Mouse (Mus musculus): ENCODE data around the gene Sgms1. TPM values are rescaled to one million over a fixed set of nuclear protein-coding genes. Genes with fewer than 3 reads are reported as not detected.
"Not testable (repeated sequence)": the region's sequence is repeated elsewhere in the genome, so short reads cannot be mapped to it uniquely, and the experiment has no call there.

Sgms1 gene
- polyA plus RNA-seq, 1 experiment: 5.3 TPM

GRCm38 (mm10) chr19:32148710-32149109, 240.8 kb downstream of the Sgms1 start:
- Histone ChIP-seq H3K79me3 (ENCODE audit: low read depth) (peaks cover 10% of the 10 kb centered on the region), H3K79me2 (ENCODE audit: control insufficient read depth, insufficient read depth) (peaks cover 27% of the 10 kb centered on the region), H3K27me3 (ENCODE audit: control insufficient read depth, insufficient read depth, insufficient read length) (no peaks in the 10 kb centered on the region), H3ac (ENCODE audit: control insufficient read depth, insufficient read length, low read depth) (no peak overlapping the region), H3K4me3 (ENCODE audit: insufficient read depth, poor library complexity, severe bottlenecking) (no peak overlapping the region), H3K36me3 (ENCODE audit: control insufficient read depth, insufficient read depth) (peaks cover 4% of the 10 kb centered on the region)
- TF ChIP-seq MYOD1 (IDR thresholded peaks at IDR 0.05; ENCODE audit: control insufficient read depth, insufficient read length, low read depth) (no peak), MAX (IDR thresholded peaks at IDR 0.05) (no peak), USF1 (IDR thresholded peaks at IDR 0.05; ENCODE audit: low read depth) (no peak), FOSL1 (IDR thresholded peaks at IDR 0.05; ENCODE audit: insufficient read depth, low read length, poor library complexity, severe bottlenecking) (no peak), CEBPB (IDR thresholded peaks at IDR 0.05; ENCODE audit: low read depth) (no peak), MYOG (IDR thresholded peaks at IDR 0.05; ENCODE audit: control insufficient read depth, extremely low read depth, insufficient read length) (no peak), CTCF (IDR thresholded peaks at IDR 0.05; ENCODE audit: control insufficient read depth, insufficient read depth, insufficient read length) (no peak)

GRCm38 (mm10) chr19:32142383-32142782, 247.1 kb downstream of the Sgms1 start:
- H3K27me3 ChIP-seq (ENCODE audit: control insufficient read depth, insufficient read depth, insufficient read length): no peaks in the 10 kb centered on the region
- peaks cover 20% of the 10 kb centered on the region for H3K36me3 ChIP-seq (ENCODE audit: control insufficient read depth, insufficient read depth)
- H3ac ChIP-seq (ENCODE audit: control insufficient read depth, insufficient read length, low read depth): no peak overlapping the region
- no peak overlapping the region for H3K4me3 ChIP-seq (ENCODE audit: insufficient read depth, poor library complexity, severe bottlenecking)
- peaks cover 6% of the 10 kb centered on the region for H3K79me2 ChIP-seq (ENCODE audit: control insufficient read depth, insufficient read depth)
- no peak for TF ChIP-seq MYOD1 (IDR thresholded peaks at IDR 0.05; ENCODE audit: control insufficient read depth, insufficient read length, low read depth)
- no peak for TF ChIP-seq MAX (IDR thresholded peaks at IDR 0.05)
- no peak for TF ChIP-seq CEBPB (IDR thresholded peaks at IDR 0.05; ENCODE audit: low read depth)
- no peak for TF ChIP-seq FOSL1 (IDR thresholded peaks at IDR 0.05; ENCODE audit: insufficient read depth, low read length, poor library complexity, severe bottlenecking)
- TF ChIP-seq USF1 (IDR thresholded peaks at IDR 0.05; ENCODE audit: low read depth): no peak
- TF ChIP-seq MYOG (IDR thresholded peaks at IDR 0.05; ENCODE audit: control insufficient read depth, extremely low read depth, insufficient read length): no peak
- no peaks in the 10 kb centered on the region for H3K79me3 ChIP-seq (ENCODE audit: low read depth)

GRCm38 (mm10) chr19:32138361-32139088, 251.0 kb downstream of the Sgms1 start:
- H3K4me3 ChIP-seq (ENCODE audit: insufficient read depth, poor library complexity, severe bottlenecking): no peak overlapping the region
- no peaks in the 10 kb centered on the region for H3K27me3 ChIP-seq (ENCODE audit: control insufficient read depth, insufficient read depth, insufficient read length)
- no peaks in the 10 kb centered on the region for H3K79me3 ChIP-seq (ENCODE audit: low read depth)
- H3K79me2 ChIP-seq (ENCODE audit: control insufficient read depth, insufficient read depth): peaks cover 6% of the 10 kb centered on the region
- no peak overlapping the region for H3ac ChIP-seq (ENCODE audit: control insufficient read depth, insufficient read length, low read depth)
- peaks cover 23% of the 10 kb centered on the region for H3K36me3 ChIP-seq (ENCODE audit: control insufficient read depth, insufficient read depth)
- TF ChIP-seq FOSL1 (IDR thresholded peaks at IDR 0.05; ENCODE audit: insufficient read depth, low read length, poor library complexity, severe bottlenecking) (no peak), CEBPB (IDR thresholded peaks at IDR 0.05; ENCODE audit: low read depth) (no peak), MYOD1 (IDR thresholded peaks at IDR 0.05; ENCODE audit: control insufficient read depth, insufficient read length, low read depth) (no peak), MAX (IDR thresholded peaks at IDR 0.05) (no peak), USF1 (IDR thresholded peaks at IDR 0.05; ENCODE audit: low read depth) (no peak)

DNA sequence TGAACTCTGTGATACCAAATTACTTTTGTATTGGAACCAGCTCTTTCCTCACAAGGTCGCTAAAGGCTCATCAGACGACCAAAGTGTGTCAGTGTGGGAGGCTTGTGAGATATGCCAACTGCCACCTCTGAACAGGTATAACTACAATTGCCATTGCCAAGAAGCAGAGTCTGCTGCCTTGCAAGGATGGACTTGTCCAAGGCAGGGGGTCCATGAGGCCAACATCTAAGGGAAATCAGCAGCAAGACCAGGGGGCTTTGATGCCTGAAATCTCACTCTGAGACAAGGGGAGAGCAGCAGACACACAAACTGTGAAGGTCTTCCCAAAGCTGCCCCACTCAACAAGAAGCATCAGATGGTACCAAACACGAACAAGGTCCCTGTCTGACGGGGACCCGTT, 251.6 kb downstream of the Sgms1 start:
- Histone ChIP-seq H3K4me3 (ENCODE audit: insufficient read depth, poor library complexity, severe bottlenecking) (no peak overlapping the region), H3K27me3 (ENCODE audit: control insufficient read depth, insufficient read depth, insufficient read length) (no peaks in the 10 kb centered on the region), H3ac (ENCODE audit: control insufficient read depth, insufficient read length, low read depth) (no peak overlapping the region), H3K79me3 (ENCODE audit: low read depth) (no peaks in the 10 kb centered on the region), H3K36me3 (ENCODE audit: control insufficient read depth, insufficient read depth) (peaks cover 23% of the 10 kb centered on the region), H3K79me2 (ENCODE audit: control insufficient read depth, insufficient read depth) (peaks cover 2% of the 10 kb centered on the region)
- no peak for TF ChIP-seq MAX (IDR thresholded peaks at IDR 0.05)
- TF ChIP-seq MYOG (IDR thresholded peaks at IDR 0.05; ENCODE audit: control insufficient read depth, extremely low read depth, insufficient read length): no peak
- TF ChIP-seq MYOD1 (IDR thresholded peaks at IDR 0.05; ENCODE audit: control insufficient read depth, insufficient read length, low read depth): no peak
- no peak for TF ChIP-seq FOSL1 (IDR thresholded peaks at IDR 0.05; ENCODE audit: insufficient read depth, low read length, poor library complexity, severe bottlenecking)
- no peak for TF ChIP-seq CTCF (IDR thresholded peaks at IDR 0.05; ENCODE audit: control insufficient read depth, insufficient read depth, insufficient read length)

- Histone ChIP-seq H3K4me3 (ENCODE audit: insufficient read depth, poor library complexity, severe bottlenecking) (no peak overlapping the region), H3K79me2 (ENCODE audit: control insufficient read depth, insufficient read depth) (no peaks in the 10 kb centered on the region), H3K36me3 (ENCODE audit: control insufficient read depth, insufficient read depth) (peaks cover 23% of the 10 kb centered on the region), H3K27me3 (ENCODE audit: control insufficient read depth, insufficient read depth, insufficient read length) (no peaks in the 10 kb centered on the region), H3ac (ENCODE audit: control insufficient read depth, insufficient read length, low read depth) (no peak overlapping the region), H3K79me3 (ENCODE audit: low read depth) (no peaks in the 10 kb centered on the region)
- no peak for TF ChIP-seq MYOD1 (IDR thresholded peaks at IDR 0.05; ENCODE audit: control insufficient read depth, insufficient read length, low read depth)
- no peak for TF ChIP-seq MAX (IDR thresholded peaks at IDR 0.05)
- no peak for TF ChIP-seq CTCF (IDR thresholded peaks at IDR 0.05; ENCODE audit: control insufficient read depth, insufficient read depth, insufficient read length)
- TF ChIP-seq CEBPB (IDR thresholded peaks at IDR 0.05; ENCODE audit: low read depth): no peak
- no peak for TF ChIP-seq USF1 (IDR thresholded peaks at IDR 0.05; ENCODE audit: low read depth)
Measured at GRCm38 (mm10) chr19:32136888-32137625, 252.5 kb downstream of the Sgms1 start.

- not testable (repeated sequence) for H3K27me3 ChIP-seq (ENCODE audit: control insufficient read depth, insufficient read depth, insufficient read length); H3ac ChIP-seq (ENCODE audit: control insufficient read depth, insufficient read length, low read depth); H3K79me3 ChIP-seq (ENCODE audit: low read depth); H3K79me2 ChIP-seq (ENCODE audit: control insufficient read depth, insufficient read depth); H3K4me3 ChIP-seq (ENCODE audit: insufficient read depth, poor library complexity, severe bottlenecking)
- H3K36me3 ChIP-seq (ENCODE audit: control insufficient read depth, insufficient read depth): peaks cover 10% of the 10 kb centered on the region
Measured at GRCm38 (mm10) chr19:32131707-32132488, 257.6 kb downstream of the Sgms1 start.

Data from C2C12 (cell line).